Comparison of ENCODE assay signal across 10 mouse cellular contexts in the genomic region with DNA sequence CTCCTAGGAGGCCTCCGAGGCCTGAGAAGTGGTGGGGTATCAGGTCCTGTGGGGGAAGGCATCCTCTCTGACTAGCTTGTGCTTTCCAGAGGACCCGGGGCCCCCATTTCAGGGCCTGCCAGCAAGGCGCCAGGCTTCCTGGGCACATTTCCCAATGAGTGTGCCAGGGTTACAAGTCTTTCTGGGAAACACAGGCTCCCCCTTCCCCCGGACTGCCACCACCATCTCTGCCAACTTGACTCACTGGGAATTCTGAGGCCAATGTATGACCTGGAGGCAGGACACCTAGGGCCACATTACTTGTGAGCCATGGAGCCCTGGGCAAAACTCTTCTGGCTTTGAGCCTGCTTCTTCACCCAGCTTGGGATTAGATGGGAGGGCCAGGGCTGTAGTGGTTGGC. TPM values are rescaled to one million over a fixed set of nuclear protein-coding genes. Genes with fewer than 3 reads are reported as not detected.
DNase-seq lines count a peak whose midpoint lies in the region; ATAC-seq and TF ChIP-seq lines count a peak whose summit lies in the region.
"Had no signal": no experiment of that assay in that cellular context is flagged by ENCODE, and none has a peak within 500 bp of the region (broad histone marks: within the 10 kb centered on the region; RNA-seq: fewer than 3 reads in every experiment).

No protein-coding gene starts in this region.

- 0 out of 2 replicates have a peak, but pooled peaks cover 8% of the 10 kb centered on the region for H3K27me3 ChIP-seq in hindbrain, embryonic 13.5 days
- H3K27me3 ChIP-seq in hindbrain, embryonic 11.5 days (ENCODE audit: control insufficient read depth, insufficient read depth, low read length): no peaks in the 10 kb centered on the region
- no peaks in the 10 kb centered on the region; the same call in 1 of the 2 replicates for H3K27me3 ChIP-seq in midbrain, postnatal 0 days (ENCODE audit: insufficient read depth, low read length)
- H3K27me3 ChIP-seq in midbrain, embryonic 15.5 days (replicated peaks): peaks cover 8% of the 10 kb centered on the region; the same call in 1 of the 2 replicates
- no peaks in the 10 kb centered on the region for H3K27me3 ChIP-seq in embryonic facial prominence, embryonic 14.5 days (replicated peaks; ENCODE audit: control insufficient read depth, insufficient read depth, low read length)

- no peak for ATAC-seq in hindbrain, embryonic 13.5 days (ENCODE audit: low FRiP score)
- ATAC-seq in hindbrain, embryonic 11.5 days (ENCODE audit: low FRiP score): no peak
- ATAC-seq in midbrain, postnatal 0 days (ENCODE audit: low FRiP score): no peak
- no peak for ATAC-seq in midbrain, embryonic 15.5 days (replicated peaks)
- ATAC-seq in embryonic facial prominence, embryonic 14.5 days (ENCODE audit: low read depth): no peak

- no peak for TF ChIP-seq POLR2A in olfactory bulb, adult 2 months (IDR thresholded peaks at IDR 0.05; ENCODE audit: insufficient read depth, low read depth, low read length)

- H3K4me3 ChIP-seq in hindbrain, embryonic 13.5 days: no peak overlapping the region
- H3K4me3 ChIP-seq in hindbrain, embryonic 11.5 days (ENCODE audit: low read depth, low read length): no peak overlapping the region
- H3K4me3 ChIP-seq in midbrain, postnatal 0 days (ENCODE audit: low read depth, low read length): no peak overlapping the region
- H3K4me3 ChIP-seq in midbrain, embryonic 15.5 days: no peak overlapping the region
- no peak overlapping the region for H3K4me3 ChIP-seq in embryonic facial prominence, embryonic 14.5 days (ENCODE audit: low read depth, low read length)
- H3K4me3 ChIP-seq in olfactory bulb, adult 2 months (ENCODE audit: insufficient read depth, low read depth, low read length): peak overlapping the region; percentile 0; the same call in 1 of the 2 replicates

- H3K9me3 ChIP-seq in hindbrain, embryonic 13.5 days: no peaks in the 10 kb centered on the region
- no peaks in the 10 kb centered on the region for H3K9me3 ChIP-seq in hindbrain, embryonic 11.5 days (ENCODE audit: control insufficient read depth, low read length)
- no peaks in the 10 kb centered on the region for H3K9me3 ChIP-seq in midbrain, postnatal 0 days (ENCODE audit: low read length)
- no peaks in the 10 kb centered on the region for H3K9me3 ChIP-seq in midbrain, embryonic 15.5 days
- H3K9me3 ChIP-seq in embryonic facial prominence, embryonic 14.5 days (ENCODE audit: control insufficient read depth, low read length): no peaks in the 10 kb centered on the region

- no peak for TF ChIP-seq CTCF in midbrain, postnatal 0 days (IDR thresholded peaks at IDR 0.05)
- TF ChIP-seq CTCF in olfactory bulb, adult 2 months (IDR thresholded peaks at IDR 0.05; ENCODE audit: insufficient read depth, low read depth, low read length): no peak

- 79% methylated on average over 4 of the region's 4 CpGs for WGBS in hindbrain, embryonic 13.5 days
- WGBS in hindbrain, embryonic 11.5 days: 84% methylated on average over 4 of the region's 4 CpGs
- 76% methylated on average over 4 of the region's 4 CpGs for WGBS in midbrain, postnatal 0 days
- WGBS in midbrain, embryonic 15.5 days: 85% methylated on average over 4 of the region's 4 CpGs
- 77% methylated on average over 4 of the region's 4 CpGs for WGBS in embryonic facial prominence, embryonic 14.5 days
- 29% methylated on average over 4 of the region's 4 CpGs for WGBS in olfactory bulb, adult 2 months

- H3K4me2 ChIP-seq in hindbrain, embryonic 13.5 days: no peak overlapping the region
- H3K4me2 ChIP-seq in hindbrain, embryonic 11.5 days (replicated peaks; ENCODE audit: low read depth, low read length): no peak overlapping the region
- no peak overlapping the region for H3K4me2 ChIP-seq in midbrain, postnatal 0 days (ENCODE audit: low read depth, low read length, poor library complexity, severe bottlenecking)
- no peak overlapping the region for H3K4me2 ChIP-seq in midbrain, embryonic 15.5 days
- no peak overlapping the region for H3K4me2 ChIP-seq in embryonic facial prominence, embryonic 14.5 days (ENCODE audit: low read depth, low read length)

- H3K4me1 ChIP-seq in hindbrain, embryonic 13.5 days (replicated peaks): peaks cover 83% of the 10 kb centered on the region
- peaks cover 30% of the 10 kb centered on the region for H3K4me1 ChIP-seq in hindbrain, embryonic 11.5 days (replicated peaks; ENCODE audit: control insufficient read depth, insufficient read depth, low read length)
- H3K4me1 ChIP-seq in midbrain, postnatal 0 days (ENCODE audit: insufficient read depth, low read length): 0 out of 2 replicates have a peak, but pooled peaks cover 5% of the 10 kb centered on the region
- H3K4me1 ChIP-seq in midbrain, embryonic 15.5 days: peaks cover 38% of the 10 kb centered on the region
- peaks cover 70% of the 10 kb centered on the region for H3K4me1 ChIP-seq in embryonic facial prominence, embryonic 14.5 days (ENCODE audit: control insufficient read depth, insufficient read depth, low read length)
- H3K4me1 ChIP-seq in olfactory bulb, adult 2 months (ENCODE audit: control insufficient read depth, insufficient read depth, low read length): peaks cover 73% of the 10 kb centered on the region

- peak overlapping the region; percentile 30; the same call in 1 of the 2 replicates for H3K27ac ChIP-seq in hindbrain, embryonic 13.5 days
- no peak overlapping the region for H3K27ac ChIP-seq in hindbrain, embryonic 11.5 days (ENCODE audit: low read depth, low read length)
- no peak overlapping the region for H3K27ac ChIP-seq in midbrain, postnatal 0 days (ENCODE audit: low read depth, low read length)
- no peak overlapping the region for H3K27ac ChIP-seq in midbrain, embryonic 15.5 days
- no peak overlapping the region for H3K27ac ChIP-seq in embryonic facial prominence, embryonic 14.5 days (replicated peaks; ENCODE audit: low read depth, low read length)
- H3K27ac ChIP-seq in olfactory bulb, adult 2 months (ENCODE audit: insufficient read depth, low read depth, low read length): peak overlapping the region; percentile 95

- no peak overlapping the region for H3K9ac ChIP-seq in hindbrain, embryonic 13.5 days
- no peak overlapping the region for H3K9ac ChIP-seq in hindbrain, embryonic 11.5 days (ENCODE audit: low read depth, low read length)
- H3K9ac ChIP-seq in midbrain, postnatal 0 days (replicated peaks; ENCODE audit: low read length, poor library complexity, severe bottlenecking): no peak overlapping the region
- no peak overlapping the region for H3K9ac ChIP-seq in midbrain, embryonic 15.5 days
- peak overlapping the region; percentile 26; the same call in 1 of the 2 replicates for H3K9ac ChIP-seq in embryonic facial prominence, embryonic 14.5 days (ENCODE audit: low read depth, low read length)

- DNase-seq in hindbrain, embryonic 11.5 days (ENCODE audit: low spot score): no peak
- DNase-seq in midbrain, postnatal 0 days (ENCODE audit: low spot score): peak; percentile 75
- DNase-seq in embryonic facial prominence, embryonic 14.5 days (ENCODE audit: low spot score): no peak
- no peak for DNase-seq in MN1 (ENCODE audit: low spot score)
- DNase-seq: kidney, adult 9 months; liver had no signal

- H3K36me3 ChIP-seq in hindbrain, embryonic 13.5 days: no peaks in the 10 kb centered on the region
- H3K36me3 ChIP-seq in hindbrain, embryonic 11.5 days (ENCODE audit: control insufficient read depth, insufficient read depth, low read length): no peaks in the 10 kb centered on the region
- no peaks in the 10 kb centered on the region for H3K36me3 ChIP-seq in midbrain, postnatal 0 days (ENCODE audit: insufficient read depth, low read length)
- no peaks in the 10 kb centered on the region for H3K36me3 ChIP-seq in midbrain, embryonic 15.5 days (replicated peaks)
- peaks cover 28% of the 10 kb centered on the region for H3K36me3 ChIP-seq in embryonic facial prominence, embryonic 14.5 days (ENCODE audit: control insufficient read depth, insufficient read depth, low read length)

RNA-seq across cellular contexts. Expression of a gene that starts 9.0 kb away (rescaled TPM):
- 7.2 and 7.7 TPM in 2 replicates for polyA plus RNA-seq in hindbrain, embryonic 13.5 days (2015; fragmentation: Nextera tagmentation; extraction: Ambion mirVana)
- 6.3 and 8.3 TPM in 2 replicates for polyA plus RNA-seq in hindbrain, embryonic 11.5 days (2014; fragmentation: Nextera tagmentation; extraction: Ambion mirVana)
- 77.6 and 89.1 TPM in 2 replicates for total RNA-seq in midbrain, postnatal 0 days (2014; rRNA removed)
- 16.3 and 16.7 TPM in 2 replicates for polyA plus RNA-seq in midbrain, postnatal 0 days (2015; fragmentation: Nextera tagmentation; extraction: Ambion mirVana)
- polyA plus RNA-seq in midbrain, embryonic 15.5 days (2015; fragmentation: Nextera tagmentation; extraction: Ambion mirVana): 13.9 and 14.4 TPM in 2 replicates
- polyA plus RNA-seq in embryonic facial prominence, embryonic 14.5 days (2014; fragmentation: Nextera tagmentation; extraction: Ambion mirVana): 16.3 and 16.8 TPM in 2 replicates
- not detected in 2 replicates for polyA plus RNA-seq in olfactory bulb, adult 2 months (2012; ENCODE audit: insufficient read depth, insufficient read length, low replicate concordance, missing spikeins)
- total RNA-seq: megakaryocyte-erythroid progenitor cell, adult 5-6 weeks had no signal

RNA-seq across cellular contexts. Expression of a gene that starts 51.5 kb away (rescaled TPM):
- polyA plus RNA-seq in hindbrain, embryonic 13.5 days (2015; fragmentation: Nextera tagmentation; extraction: Ambion mirVana): 2.7 and 3.5 TPM in 2 replicates
- 3.1 and 3.3 TPM in 2 replicates for polyA plus RNA-seq in hindbrain, embryonic 11.5 days (2014; fragmentation: Nextera tagmentation; extraction: Ambion mirVana)
- 2.0 and 4.3 TPM in 2 replicates for total RNA-seq in midbrain, postnatal 0 days (2014; rRNA removed)
- polyA plus RNA-seq in midbrain, postnatal 0 days (2015; fragmentation: Nextera tagmentation; extraction: Ambion mirVana): 2.7 and 3.3 TPM in 2 replicates
- 3.2 and 3.6 TPM in 2 replicates for polyA plus RNA-seq in midbrain, embryonic 15.5 days (2015; fragmentation: Nextera tagmentation; extraction: Ambion mirVana)
- polyA plus RNA-seq in embryonic facial prominence, embryonic 14.5 days (2014; fragmentation: Nextera tagmentation; extraction: Ambion mirVana): 6.9 and 7.3 TPM in 2 replicates
- polyA plus RNA-seq in olfactory bulb, adult 2 months (2012; ENCODE audit: insufficient read depth, insufficient read length, low replicate concordance, missing spikeins): not detected in 2 replicates
- total RNA-seq: megakaryocyte-erythroid progenitor cell, adult 5-6 weeks had no signal

RNA-seq across cellular contexts. Expression of a gene that starts 59.7 kb away (rescaled TPM):
- 4.3 and 4.8 TPM in 2 replicates for polyA plus RNA-seq in hindbrain, embryonic 13.5 days (2015; fragmentation: Nextera tagmentation; extraction: Ambion mirVana)
- polyA plus RNA-seq in hindbrain, embryonic 11.5 days (2014; fragmentation: Nextera tagmentation; extraction: Ambion mirVana): 1.4 and 2.0 TPM in 2 replicates
- total RNA-seq in midbrain, postnatal 0 days (2014; rRNA removed): 7.8 and 9.0 TPM in 2 replicates
- 5.1 and 5.3 TPM in 2 replicates for polyA plus RNA-seq in midbrain, postnatal 0 days (2015; fragmentation: Nextera tagmentation; extraction: Ambion mirVana)
- 4.7 and 5.9 TPM in 2 replicates for polyA plus RNA-seq in midbrain, embryonic 15.5 days (2015; fragmentation: Nextera tagmentation; extraction: Ambion mirVana)
- 4.1 and 4.6 TPM in 2 replicates for polyA plus RNA-seq in embryonic facial prominence, embryonic 14.5 days (2014; fragmentation: Nextera tagmentation; extraction: Ambion mirVana)
- polyA plus RNA-seq in olfactory bulb, adult 2 months (2012; ENCODE audit: insufficient read depth, insufficient read length, low replicate concordance, missing spikeins): not detected in 2 replicates

Comparison
In these comparisons a context has a peak if more than half of its experiments do, and no peak if none do; other contexts are left out.
1. H3K27ac ChIP-seq: peak in hindbrain, embryonic 13.5 days (single experiment) and olfactory bulb, adult 2 months (single experiment); none in hindbrain, embryonic 11.5 days (single experiment), midbrain, postnatal 0 days (single experiment), midbrain, embryonic 15.5 days (single experiment) and embryonic facial prominence, embryonic 14.5 days (single experiment).